10 mouse cellular contexts compared by ENCODE assay signal in genomic region chr12:59065776-59066175, GRCm38 (mm10). TPM values are rescaled to one million over a fixed set of nuclear protein-coding genes. Genes with fewer than 3 reads are reported as not detected.
DNase-seq lines count a peak whose midpoint lies in the region; ATAC-seq and TF ChIP-seq lines count a peak whose summit lies in the region.
"Had no signal": no experiment of that assay in that cellular context is flagged by ENCODE, and none has a peak within 500 bp of the region (broad histone marks: within the 10 kb centered on the region; RNA-seq: fewer than 3 reads in every experiment).

No protein-coding gene starts in this region.

- no peaks in the 10 kb centered on the region for H3K9me3 ChIP-seq in heart, embryonic 10.5 days
- H3K9me3 ChIP-seq in E14TG2a.4 (ENCODE audit: low read length) = no peaks in the 10 kb centered on the region
- H3K9me3 ChIP-seq in hindbrain, embryonic 11.5 days (ENCODE audit: control insufficient read depth, low read length) = no peaks in the 10 kb centered on the region
- no peaks in the 10 kb centered on the region for H3K9me3 ChIP-seq in midbrain, embryonic 10.5 days (replicated peaks)

- peak overlapping the region; percentile 49 for H3K4me2 ChIP-seq in hindbrain, embryonic 11.5 days (replicated peaks; ENCODE audit: low read depth, low read length)

- ATAC-seq in hindbrain, embryonic 11.5 days (ENCODE audit: low FRiP score) = no peak

- H3K36me3 ChIP-seq in heart, embryonic 10.5 days = peaks cover 29% of the 10 kb centered on the region
- H3K36me3 ChIP-seq in E14TG2a.4 (ENCODE audit: insufficient read depth, low read length) = peaks cover 29% of the 10 kb centered on the region
- peaks cover 5% of the 10 kb centered on the region; the same call in 1 of the 2 replicates for H3K36me3 ChIP-seq in hindbrain, embryonic 11.5 days (ENCODE audit: control insufficient read depth, insufficient read depth, low read length)
- H3K36me3 ChIP-seq in midbrain, embryonic 10.5 days = peaks cover 30% of the 10 kb centered on the region

- 59% methylated on average over 3 of the region's 3 CpGs for WGBS in heart, embryonic 10.5 days
- WGBS in hindbrain, embryonic 11.5 days = 71% methylated on average over 3 of the region's 3 CpGs
- 75% methylated on average over 3 of the region's 3 CpGs for WGBS in midbrain, embryonic 10.5 days

- DNase-seq in heart, embryonic 10.5 days (ENCODE audit: low spot score) = no peak
- DNase-seq in heart, postnatal 10 days = no peak
- DNase-seq in hindbrain, embryonic 11.5 days (ENCODE audit: low spot score) = no peak
- no peak for DNase-seq in midbrain, embryonic 10.5 days (ENCODE audit: low spot score)
- DNase-seq in gastrocnemius, postnatal 4 days (ENCODE audit: low spot score in 2 of 2) = no peak
- DNase-seq in cerebellum, adult 9-10 months = no peak
- DNase-seq in right cerebral cortex, postnatal 10 days (ENCODE audit: low spot score in 2 of 2) = no peak
- DNase-seq: kidney, postnatal 25 days; right cerebral cortex, postnatal 4 days had no signal

- H3K27me3 ChIP-seq in heart, embryonic 10.5 days (ENCODE audit: insufficient read depth, poor library complexity, severe bottlenecking) = 0 out of 2 replicates have a peak, but pooled peaks cover 4% of the 10 kb centered on the region
- H3K27me3 ChIP-seq in E14TG2a.4 (ENCODE audit: insufficient read depth, low read length) = no peaks in the 10 kb centered on the region
- H3K27me3 ChIP-seq in hindbrain, embryonic 11.5 days (ENCODE audit: control insufficient read depth, insufficient read depth, low read length) = no peaks in the 10 kb centered on the region
- H3K27me3 ChIP-seq in midbrain, embryonic 10.5 days (ENCODE audit: low read depth, poor library complexity, severe bottlenecking) = no peaks in the 10 kb centered on the region

- peak overlapping the region; percentile 100; the same call in 1 of the 2 replicates for H3K27ac ChIP-seq in heart, embryonic 10.5 days
- H3K27ac ChIP-seq in hindbrain, embryonic 11.5 days (ENCODE audit: low read depth, low read length) = no peak overlapping the region
- H3K27ac ChIP-seq in midbrain, embryonic 10.5 days (replicated peaks) = peak overlapping the region; percentile 98

- TF ChIP-seq CTCF in E14TG2a.4 (conservative IDR thresholded peaks at IDR 0.05; ENCODE audit: low read length) = no peak

- intact Hi-C loops in heart, postnatal 10 days (cut with DNase I) = loop anchor here (2.0 to 5.0 kb wide), 3 partner anchors 53 to 152 kb away; partner anchors contain the start of genes Fbxo33, Gemin2 and Sec23a

- peaks cover 10% of the 10 kb centered on the region; the same call in 1 of the 2 replicates for H3K4me1 ChIP-seq in heart, embryonic 10.5 days
- peaks cover 23% of the 10 kb centered on the region for H3K4me1 ChIP-seq in E14TG2a.4 (replicated peaks; ENCODE audit: low read depth, low read length)
- no peaks in the 10 kb centered on the region for H3K4me1 ChIP-seq in hindbrain, embryonic 11.5 days (replicated peaks; ENCODE audit: control insufficient read depth, insufficient read depth, low read length)
- H3K4me1 ChIP-seq in midbrain, embryonic 10.5 days = peaks cover 14% of the 10 kb centered on the region

- no peak overlapping the region for H3K9ac ChIP-seq in hindbrain, embryonic 11.5 days (ENCODE audit: low read depth, low read length)

- H3K4me3 ChIP-seq in heart, embryonic 10.5 days = peak overlapping the region; percentile 99
- H3K4me3 ChIP-seq in E14TG2a.4 (replicated peaks; ENCODE audit: low read length) = peak overlapping the region; percentile 100
- H3K4me3 ChIP-seq in hindbrain, embryonic 11.5 days (ENCODE audit: low read depth, low read length) = no peak overlapping the region
- peak overlapping the region; percentile 99 for H3K4me3 ChIP-seq in midbrain, embryonic 10.5 days

RNA-seq across cellular contexts. Expression of gene Pnn, which starts 0.9 kb away (rescaled TPM):
- polyA plus RNA-seq in heart, embryonic 10.5 days (2016; fragmentation: Nextera tagmentation; extraction: Ambion mirVana) = 76.5 and 89.5 TPM in 2 replicates
- 10 to 100 TPM; 26.1 to 29.4 TPM for total RNA-seq in heart, postnatal 10 days (2021)
- polyA plus RNA-seq in hindbrain, embryonic 11.5 days (2014; fragmentation: Nextera tagmentation; extraction: Ambion mirVana) = 106 and 107 TPM in 2 replicates
- 112 and 114 TPM in 2 replicates for polyA plus RNA-seq in midbrain, embryonic 10.5 days (2016; fragmentation: Nextera tagmentation; extraction: Ambion mirVana)
- total RNA-seq in gastrocnemius, postnatal 4 days (2021) = 10 to 100 TPM; 32.4 to 41.1 TPM

RNA-seq across cellular contexts. Expression of gene Trappc6b, which starts 4.5 kb away (rescaled TPM):
- polyA plus RNA-seq in heart, embryonic 10.5 days (2016; fragmentation: Nextera tagmentation; extraction: Ambion mirVana) = 75.5 and 82.4 TPM in 2 replicates
- total RNA-seq in heart, postnatal 10 days (2021) = 10 to 100 TPM; 65.3 to 66.2 TPM
- 75.3 and 83.6 TPM in 2 replicates for polyA plus RNA-seq in hindbrain, embryonic 11.5 days (2014; fragmentation: Nextera tagmentation; extraction: Ambion mirVana)
- 71.4 and 81.9 TPM in 2 replicates for polyA plus RNA-seq in midbrain, embryonic 10.5 days (2016; fragmentation: Nextera tagmentation; extraction: Ambion mirVana)
- total RNA-seq in gastrocnemius, postnatal 4 days (2021) = 10 to 100 TPM; 40.8 to 44.7 TPM

RNA-seq across cellular contexts. Expression of gene Mia2, which starts 29.8 kb away (rescaled TPM):
- 38.0 and 50.8 TPM in 2 replicates for polyA plus RNA-seq in heart, embryonic 10.5 days (2016; fragmentation: Nextera tagmentation; extraction: Ambion mirVana)
- 10 to 100 TPM; 62.8 to 65.1 TPM for total RNA-seq in heart, postnatal 10 days (2021)
- polyA plus RNA-seq in hindbrain, embryonic 11.5 days (2014; fragmentation: Nextera tagmentation; extraction: Ambion mirVana) = 60.0 and 60.8 TPM in 2 replicates
- polyA plus RNA-seq in midbrain, embryonic 10.5 days (2016; fragmentation: Nextera tagmentation; extraction: Ambion mirVana) = 39.2 and 40.4 TPM in 2 replicates
- 10 to 100 TPM; 53.0 to 68.1 TPM for total RNA-seq in gastrocnemius, postnatal 4 days (2021)

RNA-seq across cellular contexts. Expression of gene Gemin2, which starts 52.6 kb away (rescaled TPM):
- polyA plus RNA-seq in heart, embryonic 10.5 days (2016; fragmentation: Nextera tagmentation; extraction: Ambion mirVana) = 30.1 and 35.6 TPM in 2 replicates
- total RNA-seq in heart, postnatal 10 days (2021) = 1 to 10 TPM; 6.9 to 7.5 TPM
- polyA plus RNA-seq in hindbrain, embryonic 11.5 days (2014; fragmentation: Nextera tagmentation; extraction: Ambion mirVana) = 26.3 and 26.4 TPM in 2 replicates
- polyA plus RNA-seq in midbrain, embryonic 10.5 days (2016; fragmentation: Nextera tagmentation; extraction: Ambion mirVana) = 35.8 and 36.8 TPM in 2 replicates
- total RNA-seq in gastrocnemius, postnatal 4 days (2021) = 1 to 10 TPM; 8.1 to 8.3 TPM

RNA-seq across cellular contexts. Expression of gene Sec23a, which starts 54.0 kb away (rescaled TPM):
- 77.3 and 84.6 TPM in 2 replicates for polyA plus RNA-seq in heart, embryonic 10.5 days (2016; fragmentation: Nextera tagmentation; extraction: Ambion mirVana)
- 10 to 100 TPM; 47.6 to 49.5 TPM for total RNA-seq in heart, postnatal 10 days (2021)
- 91.5 and 106 TPM in 2 replicates for polyA plus RNA-seq in hindbrain, embryonic 11.5 days (2014; fragmentation: Nextera tagmentation; extraction: Ambion mirVana)
- 62.2 and 71.7 TPM in 2 replicates for polyA plus RNA-seq in midbrain, embryonic 10.5 days (2016; fragmentation: Nextera tagmentation; extraction: Ambion mirVana)
- 10 to 100 TPM; 67.4 to 71.8 TPM for total RNA-seq in gastrocnemius, postnatal 4 days (2021)
